Mouse (Mus musculus) bone marrow, adult 2 months (tissue): ENCODE measurements around the gene E130114P18Rik.

Source experiments
- CTCF ChIP-seq: fragments of 200-500 bp; IDR thresholded peaks from 2 replicates; pipeline ENCODE4 v1.5.1; 2011; ENCODE audit warnings: low read length, control low read depth; ENCODE audit not compliant: control insufficient read depth, insufficient read depth
- POLR2A ChIP-seq: fragments of 200-500 bp; IDR thresholded peaks from 2 replicates; pipeline ENCODE4 v1.6.1; 2011; ENCODE audit warnings: low read depth, mild to moderate bottlenecking, control low read depth, low read length, borderline replicate concordance; ENCODE audit not compliant: control insufficient read depth

DNA sequence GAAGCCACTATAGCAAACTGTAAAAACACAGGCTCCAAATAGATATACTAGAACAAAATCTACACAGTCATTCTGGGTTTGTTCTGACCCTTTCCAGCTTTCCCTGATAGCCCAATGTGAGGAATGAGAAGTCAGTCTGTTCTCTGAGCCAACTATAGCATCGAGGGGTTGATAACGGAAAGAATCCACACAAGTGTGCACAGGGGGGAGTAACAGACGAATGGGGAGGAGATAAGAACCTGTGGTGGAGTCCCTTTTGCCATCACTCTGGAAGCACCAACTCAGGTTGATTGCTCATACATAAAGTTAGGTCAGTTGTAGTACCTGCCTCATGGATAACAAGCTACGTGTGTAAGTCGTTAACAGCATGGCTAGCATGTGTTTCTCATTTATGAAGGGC, 184.0 kb downstream of the E130114P18Rik start:
- TF ChIP-seq CTCF (no peak), POLR2A (no peak)
